Mouse (Mus musculus) myocyte (in vitro differentiated cells): ENCODE results near the gene Gnaz. TPM values are rescaled to one million over a fixed set of nuclear protein-coding genes. Genes with fewer than 3 reads are reported as not detected.

ENCODE experiments used
- H3K27me3 ChIP-seq: one replicate; pipeline ENCODE4 v1.6.1; 2011; ENCODE audit not compliant: control insufficient read depth, insufficient read depth, insufficient read length
- H3K36me3 ChIP-seq: one replicate; pipeline ENCODE4 v1.6.1; 2011; ENCODE audit not compliant: control insufficient read depth, insufficient read depth
- H3K4me2 ChIP-seq: one replicate; pipeline ENCODE4 v1.6.1; 2011; ENCODE audit warnings: low read depth, control low read depth
- H3K4me3 ChIP-seq: one replicate; pipeline ENCODE4 v1.5.1; 2011; ENCODE audit warnings: mild to moderate bottlenecking, control low read depth, moderate library complexity
- H3K79me2 ChIP-seq: one replicate; pipeline ENCODE4 v1.6.1; 2011; ENCODE audit not compliant: control insufficient read depth, insufficient read depth
- H3ac ChIP-seq: one replicate; pipeline ENCODE4 v1.6.1; 2011; ENCODE audit not compliant: control insufficient read depth, insufficient read length
- CEBPB ChIP-seq: IDR thresholded peaks from 2 replicates; pipeline ENCODE4 v1.6.1; 2011; ENCODE audit warnings: mild to moderate bottlenecking, moderate library complexity; ENCODE audit not compliant: poor library complexity, insufficient read depth, severe bottlenecking
- E2F4 ChIP-seq: IDR thresholded peaks from one replicate; pipeline ENCODE4 v1.6.1; 2011; ENCODE audit warnings: mild to moderate bottlenecking, control low read depth, moderate library complexity; ENCODE audit not compliant: insufficient read depth
- MAX ChIP-seq: IDR thresholded peaks from one replicate; pipeline ENCODE4 v1.6.1; 2011; ENCODE audit warnings: low read depth, mild to moderate bottlenecking, control low read depth
- MYOD1 ChIP-seq, 3 experiments: IDR thresholded peaks; one replicate each; pipeline ENCODE4 v1.6.1; 2011; ENCODE audit warnings: control low read depth in 2 of 3, low read depth in 2 of 3, mild to moderate bottlenecking in 2 of 3, moderate library complexity in 1 of 3; ENCODE audit not compliant: insufficient read length in 2 of 3, control insufficient read depth in 1 of 3
- MYOG ChIP-seq, 3 experiments: IDR thresholded peaks; one replicate each; pipeline ENCODE4 v1.6.1; 2011; ENCODE audit warnings: control low read depth in 2 of 3, low read depth in 2 of 3, mild to moderate bottlenecking in 2 of 3; ENCODE audit not compliant: insufficient read length in 2 of 3, control insufficient read depth in 1 of 3, insufficient read depth in 1 of 3
- POLR2A ChIP-seq: IDR thresholded peaks from one replicate; pipeline ENCODE4 v1.6.1; 2011; ENCODE audit warnings: low read depth, mild to moderate bottlenecking, control low read depth, moderate library complexity; ENCODE audit not compliant: insufficient read length
- POLR2AphosphoS2 ChIP-seq: IDR thresholded peaks from one replicate; pipeline ENCODE4 v1.6.1; 2011; ENCODE audit warnings: low read depth, control low read depth; ENCODE audit not compliant: insufficient read length
- REST ChIP-seq: IDR thresholded peaks from one replicate; pipeline ENCODE4 v1.6.1; 2011; ENCODE audit warnings: mild to moderate bottlenecking, control low read depth, moderate library complexity; ENCODE audit not compliant: insufficient read depth, insufficient read length
- SRF ChIP-seq: IDR thresholded peaks from one replicate; pipeline ENCODE4 v1.6.1; 2011; ENCODE audit warnings: low read depth; ENCODE audit not compliant: control insufficient read depth, insufficient read length
- TCF12 ChIP-seq: IDR thresholded peaks from one replicate; pipeline ENCODE4 v1.6.1; 2011; ENCODE audit warnings: mild to moderate bottlenecking, control low read depth; ENCODE audit not compliant: poor library complexity, insufficient read depth, severe bottlenecking
- TCF3 ChIP-seq: IDR thresholded peaks from one replicate; pipeline ENCODE4 v1.6.1; 2011; ENCODE audit warnings: low read depth, control low read depth; ENCODE audit not compliant: insufficient read length
- USF1 ChIP-seq: IDR thresholded peaks from one replicate; pipeline ENCODE4 v1.6.1; 2011; ENCODE audit warnings: low read depth, mild to moderate bottlenecking, control low read depth, moderate library complexity
- polyA plus RNA-seq: library from polyadenylated mRNA; unstranded; fragments of >200 nt; fragmentation: generic; extraction: Trizol; gene quantifications from one replicate; pipeline ENCODE4 v1.2.1, GENCODE M21; 2012; ENCODE audit warnings: missing spikeins

Gnaz gene
- polyA plus RNA-seq, result 0.54 TPM

DNA sequence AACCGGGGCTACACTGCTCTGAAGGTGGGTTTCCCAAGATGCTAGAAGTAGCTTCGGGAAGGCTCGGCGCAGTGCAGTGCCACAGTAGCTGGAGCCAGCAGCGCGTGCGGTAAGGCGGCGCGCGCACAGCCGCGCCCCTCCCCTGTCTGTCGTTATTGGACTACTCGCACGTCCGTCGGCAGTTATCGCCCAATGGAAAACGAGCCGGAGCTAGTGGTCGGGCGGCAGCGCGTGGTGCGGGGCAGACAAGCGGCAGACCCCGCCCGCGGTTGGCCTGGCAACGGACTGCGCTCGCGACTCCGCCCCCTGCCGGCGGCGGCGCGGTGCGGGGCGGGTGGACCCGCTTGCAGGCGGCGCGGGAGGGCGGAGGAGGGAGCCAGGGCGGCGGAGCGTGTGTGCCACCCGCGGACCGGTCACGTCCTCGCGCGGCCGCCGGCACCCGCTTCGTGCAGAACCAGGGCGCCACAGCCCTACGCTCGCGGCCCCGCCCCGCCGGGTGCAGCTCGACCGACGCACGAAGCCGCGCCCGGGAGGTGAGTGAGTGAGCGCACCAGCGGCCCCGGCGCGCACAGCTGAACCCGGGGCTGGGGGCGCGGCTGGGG, at the start of gene Gnaz:
Gene Gnaz, plus strand, starts transcription at position 328 of the 602 bp plus-strand sequence.
- H3K4me3 ChIP-seq, result no peak within 1 kb of the TSS
- H3ac ChIP-seq, result peak within 1 kb of the TSS; percentile 15
- no peaks in the 10 kb centered on the region for H3K36me3 ChIP-seq
- peaks cover 27% of the 10 kb centered on the region for H3K27me3 ChIP-seq
- H3K79me2 ChIP-seq, result no peaks in the 10 kb centered on the region
- TF ChIP-seq CEBPB (no peak), TCF12 (no peak), REST (no peak), POLR2A (no peak), USF1 (no peak), E2F4 (peak; percentile 0), POLR2AphosphoS2 (no peak), MYOD1 (IDR thresholded peaks at IDR 0.05; ENCODE audit: control insufficient read depth in 1 of 3, insufficient read length in 2 of 3, low read depth in 2 of 3) (peak in 1 of 3 experiments; percentile 8), SRF (no peak), TCF3 (no peak), MAX (no peak), MYOG (IDR thresholded peaks at IDR 0.05; ENCODE audit: control insufficient read depth in 1 of 3, insufficient read depth in 1 of 3, insufficient read length in 2 of 3, low read depth in 2 of 3) (peak in 1 of 3 experiments; percentile 6)
- peak within 1 kb of the TSS; percentile 67 for H3K4me2 ChIP-seq

DNA sequence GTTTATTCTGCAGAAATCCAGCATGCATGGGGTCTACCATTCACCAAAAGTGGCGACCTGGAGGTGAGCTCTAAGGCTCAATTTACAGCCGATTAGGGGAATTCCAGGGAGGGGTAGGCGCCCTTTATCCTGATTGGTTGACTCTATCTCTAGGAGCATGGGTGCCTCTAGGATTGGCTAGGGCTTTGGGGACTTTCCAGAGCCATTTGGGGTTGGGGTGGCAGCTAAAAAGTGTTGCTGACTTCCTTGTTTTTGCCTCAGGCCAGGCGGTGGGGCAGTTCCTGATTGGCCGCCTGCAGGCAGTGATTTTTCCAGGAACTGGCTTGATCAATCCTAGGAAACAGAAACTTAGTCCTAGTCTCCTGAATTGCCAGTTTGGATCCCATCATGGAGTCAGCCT, 47.7 kb upstream of the Gnaz start:
- H3K27me3 ChIP-seq, result no peaks in the 10 kb centered on the region
- no peak overlapping the region for H3K4me3 ChIP-seq
- H3ac ChIP-seq, result no peak overlapping the region
- H3K4me2 ChIP-seq, result no peak overlapping the region
- no peaks in the 10 kb centered on the region for H3K79me2 ChIP-seq
- H3K36me3 ChIP-seq, result no peaks in the 10 kb centered on the region
- TF ChIP-seq TCF12, result no peak
- no peak for TF ChIP-seq POLR2AphosphoS2
- TF ChIP-seq TCF3, result no peak
- TF ChIP-seq E2F4, result no peak
- no peak for TF ChIP-seq REST
- TF ChIP-seq POLR2A, result no peak
- TF ChIP-seq USF1, result no peak
- no peak for TF ChIP-seq MYOD1 (IDR thresholded peaks at IDR 0.05; ENCODE audit: control insufficient read depth in 1 of 3, insufficient read length in 2 of 3, low read depth in 2 of 3)
- no peak for TF ChIP-seq MAX
- TF ChIP-seq CEBPB, result no peak
- no peak for TF ChIP-seq MYOG (IDR thresholded peaks at IDR 0.05; ENCODE audit: control insufficient read depth in 1 of 3, insufficient read depth in 1 of 3, insufficient read length in 2 of 3, low read depth in 2 of 3)

DNA sequence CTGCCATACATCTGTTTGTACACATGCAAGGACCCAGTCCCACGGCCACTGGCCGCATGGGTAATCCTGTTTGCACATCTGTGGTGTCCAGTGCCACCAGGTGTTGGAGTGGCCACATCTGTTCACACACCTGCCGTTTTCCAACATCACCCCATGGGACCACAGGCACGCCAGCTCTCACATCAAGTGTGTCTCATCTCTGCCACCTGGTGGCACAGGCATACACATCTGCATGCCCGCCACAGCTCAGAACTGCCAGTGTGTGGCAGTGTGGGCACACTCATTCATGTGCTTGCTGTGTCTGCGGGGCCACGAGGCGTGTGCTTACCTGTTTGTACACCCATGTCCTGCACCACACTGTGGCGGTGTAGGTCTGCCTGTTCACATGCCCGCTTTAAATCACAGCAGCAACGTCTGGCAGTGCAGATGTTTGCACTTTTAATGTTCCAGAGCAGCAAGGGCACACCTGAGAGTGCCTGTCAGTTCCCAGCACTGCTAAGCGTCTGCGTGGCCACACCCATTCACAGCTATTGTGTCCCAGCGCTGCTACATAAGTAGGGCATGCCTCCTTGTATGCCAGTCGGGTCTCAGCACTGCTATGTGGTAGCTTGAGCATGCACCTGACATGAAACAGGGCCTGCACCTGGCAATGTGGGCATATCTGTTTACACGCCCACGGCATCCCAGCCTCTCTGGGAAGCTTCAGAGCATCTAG, 46.0 kb upstream of the Gnaz start:
- no peaks in the 10 kb centered on the region for H3K36me3 ChIP-seq
- TF ChIP-seq TCF3 (no peak), SRF (peak; percentile 14), REST (no peak), USF1 (no peak), MYOG (IDR thresholded peaks at IDR 0.05; ENCODE audit: control insufficient read depth in 1 of 3, insufficient read depth in 1 of 3, insufficient read length in 2 of 3, low read depth in 2 of 3) (no peak), TCF12 (no peak), POLR2A (no peak), MAX (no peak), POLR2AphosphoS2 (no peak), E2F4 (no peak), MYOD1 (IDR thresholded peaks at IDR 0.05; ENCODE audit: control insufficient read depth in 1 of 3, insufficient read length in 2 of 3, low read depth in 2 of 3) (peak in 2 of 3 experiments; percentile 1 to 39), CEBPB (no peak)
- no peaks in the 10 kb centered on the region for H3K79me2 ChIP-seq

DNA sequence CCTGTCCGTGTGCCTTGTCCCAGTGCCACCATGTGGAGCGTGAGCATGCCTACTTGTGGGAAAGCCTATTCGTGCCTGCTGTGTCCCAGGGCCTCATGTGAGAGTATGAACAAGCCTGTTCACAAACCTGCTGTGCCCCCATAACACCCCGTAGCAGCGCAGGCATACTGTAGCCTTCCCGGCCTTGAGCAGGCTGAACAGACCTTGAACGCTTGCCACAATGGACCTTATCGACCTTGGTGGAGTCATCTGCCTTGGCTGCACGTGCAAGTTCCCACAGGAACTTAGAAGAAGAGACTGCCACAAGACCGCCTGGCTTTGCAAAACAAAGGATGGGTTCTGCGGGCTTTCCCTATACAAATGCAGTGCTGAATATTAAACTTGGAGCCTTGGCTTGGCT, 45.4 kb upstream of the Gnaz start:
- Histone ChIP-seq H3K79me2 (no peaks in the 10 kb centered on the region), H3K27me3 (no peaks in the 10 kb centered on the region), H3K36me3 (no peaks in the 10 kb centered on the region), H3K4me2 (no peak overlapping the region), H3ac (no peak overlapping the region), H3K4me3 (no peak overlapping the region)
- TF ChIP-seq POLR2AphosphoS2, result no peak
- no peak for TF ChIP-seq REST
- no peak for TF ChIP-seq CEBPB
- TF ChIP-seq MAX, result no peak
- TF ChIP-seq MYOG (IDR thresholded peaks at IDR 0.05; ENCODE audit: control insufficient read depth in 1 of 3, insufficient read depth in 1 of 3, insufficient read length in 2 of 3, low read depth in 2 of 3), result no peak
- no peak for TF ChIP-seq TCF12
- no peak for TF ChIP-seq E2F4
- no peak for TF ChIP-seq MYOD1 (IDR thresholded peaks at IDR 0.05; ENCODE audit: control insufficient read depth in 1 of 3, insufficient read length in 2 of 3, low read depth in 2 of 3)
- TF ChIP-seq USF1, result no peak
- TF ChIP-seq TCF3, result no peak
- TF ChIP-seq POLR2A, result no peak

More for the DNA sequence above, 46.0 kb upstream of the Gnaz start:
- no peaks in the 10 kb centered on the region for H3K27me3 ChIP-seq
- H3K4me3 ChIP-seq, result no peak overlapping the region
- no peak overlapping the region for H3ac ChIP-seq
- no peak overlapping the region for H3K4me2 ChIP-seq
